Mouse (Mus musculus): ENCODE measurements at regions not wholly inside any gene's neighbourhood (a gene's known extent, or its start where the extent isn't known, plus 50 kb on each side); places are given as distances from the start of the nearest gene placed in this dataset.
"Not testable (repeated sequence)": the region's sequence is repeated elsewhere in the genome, so short reads cannot be mapped to it uniquely, and the experiment has no call there.

DNA sequence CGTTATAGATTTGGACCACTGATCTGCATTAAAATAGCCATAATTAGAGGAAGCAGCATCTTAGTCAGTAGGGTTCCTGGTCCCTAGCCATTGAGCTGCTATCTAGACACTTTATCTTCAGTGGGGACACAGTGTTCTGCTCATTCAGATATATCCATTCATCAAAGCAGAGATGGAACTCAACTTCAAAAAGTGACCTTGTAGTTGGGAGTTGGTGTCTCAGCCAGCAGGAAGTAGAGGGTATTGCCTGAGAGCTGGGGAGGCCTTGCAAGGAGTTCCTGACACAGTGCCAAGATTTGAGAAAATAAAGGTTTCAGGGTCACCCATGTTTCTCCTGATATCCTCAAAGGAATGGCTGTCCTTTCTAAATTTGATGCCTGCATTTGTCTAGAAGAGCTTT lies 304.7 kb upstream of the Shh start:
- DNase-seq (ENCODE audit: low spot score), result no peak

DNA sequence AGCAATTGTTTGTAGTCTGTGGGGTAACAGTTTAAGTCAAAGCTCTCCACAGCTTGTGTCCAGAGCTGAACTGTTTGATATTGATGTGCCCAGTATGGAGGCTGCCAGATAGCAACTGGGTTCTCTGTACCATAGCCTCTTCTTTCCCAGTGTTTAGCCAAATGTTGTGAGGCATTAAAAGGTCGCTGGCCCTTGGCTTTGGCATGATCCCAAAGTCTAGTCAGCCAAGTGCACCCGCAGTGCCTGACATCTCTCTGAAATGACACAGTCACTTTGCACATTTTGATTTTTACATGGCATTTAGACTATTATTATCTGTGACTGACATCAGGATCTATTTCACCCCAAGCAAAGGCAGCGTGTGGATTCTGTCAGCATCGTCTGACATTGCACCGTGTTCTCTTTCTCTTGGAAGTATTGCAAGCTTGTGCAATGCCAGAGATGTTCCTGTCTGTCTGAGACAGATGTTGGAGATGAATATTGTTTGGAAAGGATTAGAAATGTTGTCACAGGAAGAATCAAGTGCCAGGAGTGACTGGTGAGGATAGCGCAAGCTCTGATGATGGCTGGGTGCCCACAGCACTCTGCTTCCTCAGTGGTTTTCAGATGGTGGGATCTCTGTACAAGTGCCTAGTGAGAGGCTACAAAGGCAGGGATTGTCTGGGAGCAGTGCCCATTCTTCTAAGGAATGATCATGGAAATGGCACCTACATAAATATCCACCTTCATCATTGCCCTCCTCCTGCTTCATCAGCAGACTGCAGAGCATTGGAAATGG lies 289.3 kb upstream of the Shh start:
- DNase-seq (ENCODE audit: low spot score), result no peak

DNA sequence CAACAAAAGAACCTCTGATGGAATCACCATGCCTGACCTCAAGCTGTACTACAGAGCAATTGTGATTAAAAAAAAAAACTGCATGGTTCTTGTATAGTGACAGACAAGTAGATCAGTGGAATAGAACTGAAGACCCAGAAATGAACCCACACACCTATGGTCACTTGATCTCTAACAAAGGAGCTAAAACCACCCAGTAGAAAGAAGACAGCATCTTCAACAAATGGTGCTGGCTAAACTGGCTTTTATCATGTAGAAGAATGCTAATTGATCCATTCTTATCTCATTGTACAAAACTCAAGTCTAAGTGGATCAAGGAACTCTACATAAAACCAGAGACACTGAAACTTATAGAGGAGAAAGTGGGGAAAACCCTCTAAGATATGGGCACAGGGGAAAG lies 284.8 kb upstream of the Shh start:
- DNase-seq (ENCODE audit: low spot score), result not testable (repeated sequence)

DNA sequence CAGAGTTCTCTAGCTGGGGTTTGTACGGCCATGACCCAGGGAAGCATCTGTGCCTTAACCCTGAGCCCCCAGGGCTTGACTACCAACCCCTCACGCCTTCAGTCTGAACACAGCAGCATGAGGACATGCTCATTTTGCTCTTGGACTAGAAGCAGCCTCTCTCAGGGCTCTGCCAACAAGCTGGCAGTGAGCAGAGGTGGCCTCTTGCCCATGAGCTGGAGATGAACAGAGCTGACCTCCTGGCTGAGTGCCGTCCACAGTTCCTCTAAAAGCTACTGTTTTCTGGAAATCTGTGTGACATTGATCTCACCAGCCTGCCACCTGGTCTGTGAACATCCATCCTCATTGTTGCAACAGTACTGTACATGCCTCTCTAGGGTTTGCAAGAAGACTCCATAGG lies 267.7 kb upstream of the Shh start:
- peak; percentile 30 for DNase-seq (ENCODE audit: low spot score)

DNA sequence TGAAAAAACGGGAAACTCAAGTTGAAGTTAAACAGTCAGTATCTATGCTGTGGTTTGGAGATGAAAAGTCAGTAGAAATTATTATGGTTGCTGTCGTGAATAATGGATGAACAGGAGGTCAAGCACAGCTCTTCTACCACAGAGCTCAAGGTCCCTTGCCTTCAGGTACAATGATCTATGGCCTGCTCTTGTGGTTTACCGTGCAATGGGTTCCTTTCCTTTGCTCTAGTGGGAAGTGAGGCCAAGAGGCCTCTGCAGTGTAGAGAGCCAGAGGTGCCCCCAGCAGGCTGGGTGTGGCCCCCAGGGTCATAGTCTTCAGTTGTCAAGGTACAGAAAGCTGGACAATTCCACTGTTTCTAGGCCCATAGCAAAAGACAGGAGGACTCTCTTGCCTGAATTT lies 255.0 kb upstream of the Shh start:
- DNase-seq (ENCODE audit: low spot score), result no peak

DNA sequence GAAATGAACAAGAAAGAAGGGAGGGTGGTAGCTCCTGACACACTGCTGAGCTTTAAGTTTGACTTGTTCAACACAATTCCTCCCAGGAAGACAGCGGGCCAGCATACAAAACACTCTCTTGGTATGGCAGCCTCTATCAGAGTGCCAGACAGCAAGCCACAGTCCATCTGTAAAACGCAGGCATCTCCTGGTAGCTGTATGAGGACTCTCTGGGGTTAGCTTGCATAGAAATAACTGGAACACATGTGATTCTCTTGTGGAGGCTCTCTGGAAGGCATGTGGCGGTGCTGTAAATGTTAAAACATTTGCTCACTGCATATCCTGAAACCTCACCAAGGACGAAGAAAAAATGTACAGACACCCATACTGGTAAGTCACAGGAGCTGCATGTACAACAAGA lies 247.9 kb upstream of the Shh start:
- no peak for DNase-seq (ENCODE audit: low spot score)

DNA sequence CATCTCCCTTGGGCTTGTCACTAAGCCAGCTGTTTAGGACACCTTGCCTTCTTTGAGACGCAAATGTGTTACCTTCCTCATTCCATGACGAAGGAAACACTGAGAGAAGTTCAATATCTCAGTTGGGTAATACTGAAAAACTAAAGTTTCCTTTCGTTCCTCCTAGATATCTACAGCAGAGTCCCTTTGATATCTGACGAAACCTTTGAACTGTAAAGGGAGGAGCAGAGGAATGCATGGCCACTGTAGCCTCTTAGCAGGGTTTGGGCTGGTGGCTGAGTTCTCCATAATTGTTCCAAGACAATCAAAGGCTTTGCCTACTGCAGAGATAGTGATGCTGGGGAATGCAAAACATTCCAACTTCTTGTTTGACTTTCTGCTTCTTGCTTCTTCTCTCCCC lies 243.5 kb upstream of the Shh start:
- no peak for DNase-seq (ENCODE audit: low spot score)

DNA sequence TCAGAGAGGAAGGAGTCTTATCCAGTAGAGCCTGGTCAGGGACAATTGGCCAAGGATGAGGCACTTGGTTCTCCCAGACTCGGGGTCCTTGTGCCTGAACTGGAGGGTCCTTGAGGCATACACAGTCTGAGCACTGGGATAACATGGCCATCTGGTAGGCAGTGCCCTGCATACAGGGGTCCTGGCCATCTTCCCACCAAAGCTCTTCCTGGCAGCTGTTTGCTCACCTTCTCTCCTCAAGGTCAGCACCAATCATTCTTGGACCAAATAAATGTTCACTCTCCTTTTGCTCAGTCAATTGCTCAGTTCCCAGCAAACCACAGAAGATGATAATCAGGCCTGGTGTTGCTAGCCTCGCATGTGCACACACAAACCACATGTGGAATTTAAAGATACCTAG lies 242.6 kb upstream of the Shh start:
- no peak for DNase-seq (ENCODE audit: low spot score)

DNA sequence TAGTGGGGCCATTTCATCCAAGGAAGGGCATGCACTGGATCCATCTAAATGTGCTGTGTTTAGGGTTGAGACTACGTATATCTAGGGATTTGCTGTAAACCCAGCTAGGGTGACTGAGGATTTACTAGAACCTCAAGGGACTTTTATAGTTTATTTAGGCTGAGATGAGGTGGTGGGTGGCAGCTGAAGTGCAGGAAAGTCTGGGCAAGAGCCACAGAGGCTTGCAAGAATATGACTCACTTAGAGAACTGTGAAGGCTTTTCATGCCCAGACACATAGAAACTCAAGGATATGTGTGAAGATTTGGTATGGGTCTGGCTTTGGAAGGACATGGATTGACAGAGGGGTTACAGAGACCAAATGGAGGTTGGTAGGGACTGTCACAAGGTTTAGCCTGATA lies 237.3 kb upstream of the Shh start:
- no peak for DNase-seq (ENCODE audit: low spot score)

DNA sequence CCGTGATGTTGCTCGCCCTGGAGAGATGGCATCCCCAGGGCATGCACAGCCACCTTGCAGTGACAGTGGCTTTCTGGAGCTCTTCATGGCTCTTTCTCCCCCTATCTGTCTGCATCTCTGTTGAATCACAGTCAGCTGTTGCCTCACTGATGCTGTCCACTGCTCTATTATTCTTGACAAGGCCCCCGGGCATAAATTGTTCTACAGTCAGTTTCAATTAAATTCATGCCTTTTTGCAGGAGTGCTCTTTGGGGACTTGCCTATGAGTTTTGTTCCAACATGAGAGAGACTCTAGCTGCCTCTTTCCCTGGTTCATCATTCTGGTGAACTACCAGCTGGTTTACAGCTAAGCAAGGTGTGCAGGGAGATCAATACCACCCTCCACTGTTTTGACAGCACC lies 229.9 kb upstream of the Shh start:
- no peak for DNase-seq (ENCODE audit: low spot score)

DNA sequence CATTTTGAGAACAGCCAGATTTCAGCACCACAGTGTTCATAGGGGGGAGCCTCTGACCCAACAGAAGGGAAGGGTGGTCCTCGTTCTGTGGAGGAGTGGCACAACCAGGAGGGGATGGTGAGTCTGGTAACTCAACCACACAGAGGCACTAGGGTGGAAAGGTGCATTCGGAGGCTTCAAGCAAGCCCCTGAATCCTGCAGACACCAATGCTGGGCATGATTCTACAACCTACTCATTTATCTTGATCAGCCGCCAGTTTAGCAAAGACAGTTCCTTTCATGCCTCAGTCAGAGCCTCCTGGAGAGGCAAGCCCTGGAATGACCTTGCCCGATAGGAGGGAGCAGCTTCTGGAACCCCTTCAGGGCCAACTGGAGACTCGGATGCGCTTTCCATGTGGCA lies 223.1 kb upstream of the Shh start:
- DNase-seq (ENCODE audit: low spot score), result no peak

DNA sequence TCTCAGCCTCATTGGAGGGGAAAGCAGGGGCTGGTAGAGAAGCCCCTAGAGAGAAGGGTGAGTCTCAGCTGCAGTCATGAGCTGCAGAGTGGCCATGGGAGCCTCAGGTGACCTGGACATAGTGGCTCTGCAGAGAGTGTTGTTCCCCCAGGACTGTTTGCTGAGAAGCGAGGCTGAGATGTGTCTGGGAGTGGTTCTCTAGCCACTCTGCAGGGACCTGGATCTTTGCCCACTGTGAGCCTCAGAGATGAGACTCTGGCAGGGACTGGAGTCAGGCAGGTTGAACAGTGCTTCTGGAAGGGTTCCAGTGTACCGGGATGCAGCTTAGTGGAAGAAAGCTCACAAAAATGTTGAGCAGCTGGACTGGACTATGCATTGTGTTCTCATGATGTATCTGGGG lies 222.6 kb upstream of the Shh start:
- DNase-seq (ENCODE audit: low spot score), result no peak

DNA sequence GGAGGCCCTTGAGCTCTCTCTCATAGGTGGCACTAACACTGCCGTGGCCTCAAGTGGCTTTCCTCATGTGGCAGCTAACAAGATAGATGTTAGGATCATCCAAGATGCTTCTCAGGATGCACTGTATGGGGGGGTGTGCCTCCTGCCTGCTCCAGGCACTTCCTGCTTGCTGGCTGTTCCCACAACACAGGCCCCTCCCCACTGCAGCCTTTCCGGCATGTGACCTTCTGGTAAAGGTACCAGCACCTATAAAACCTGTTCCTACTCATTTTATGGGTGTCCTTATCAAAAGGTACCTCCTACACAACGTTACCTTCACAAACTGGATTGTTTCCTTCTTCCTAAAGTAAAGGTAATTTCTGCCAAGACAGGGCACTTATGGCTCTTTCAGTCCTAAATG lies 222.1 kb upstream of the Shh start:
- DNase-seq (ENCODE audit: low spot score), result no peak

DNA sequence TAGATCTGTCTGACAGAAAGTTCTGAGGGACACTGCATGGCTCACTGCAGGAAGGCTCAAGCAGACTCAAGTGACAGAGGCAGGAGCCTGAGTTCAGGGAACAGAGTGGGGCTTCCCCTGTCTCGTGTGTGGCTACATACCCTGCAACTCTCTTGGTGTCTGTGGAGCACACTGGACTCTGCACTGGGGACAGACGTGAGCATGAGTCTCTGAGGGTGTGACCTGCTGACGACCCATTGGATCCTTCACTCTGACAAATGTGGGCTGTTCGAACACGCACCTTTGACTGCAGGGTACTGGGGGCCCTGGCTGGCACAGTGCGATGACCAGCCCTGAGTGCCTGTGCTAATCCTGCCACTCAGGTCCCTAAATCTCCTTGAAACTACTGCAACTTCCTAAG lies 215.8 kb upstream of the Shh start:
- DNase-seq (ENCODE audit: low spot score), result no peak

DNA sequence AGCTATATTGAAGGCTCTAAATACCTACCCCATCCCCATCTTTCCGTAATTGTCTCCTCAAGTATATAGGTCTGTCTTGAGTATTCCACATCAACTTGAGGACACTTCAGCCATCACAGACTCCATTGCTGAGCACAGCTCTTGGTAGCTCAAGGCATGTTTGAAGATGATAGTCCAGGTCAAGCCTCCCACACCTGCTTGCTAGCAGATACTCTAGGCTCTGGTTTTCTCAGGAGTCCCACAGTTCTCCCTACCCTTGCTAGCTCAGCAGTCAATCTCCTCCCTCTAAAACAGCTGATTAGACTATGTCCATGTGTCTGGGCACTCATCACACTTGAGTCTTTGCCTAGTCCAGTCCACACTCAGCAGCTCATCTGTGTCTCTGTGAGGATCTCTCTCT lies 213.3 kb upstream of the Shh start:
- no peak for DNase-seq (ENCODE audit: low spot score)

DNA sequence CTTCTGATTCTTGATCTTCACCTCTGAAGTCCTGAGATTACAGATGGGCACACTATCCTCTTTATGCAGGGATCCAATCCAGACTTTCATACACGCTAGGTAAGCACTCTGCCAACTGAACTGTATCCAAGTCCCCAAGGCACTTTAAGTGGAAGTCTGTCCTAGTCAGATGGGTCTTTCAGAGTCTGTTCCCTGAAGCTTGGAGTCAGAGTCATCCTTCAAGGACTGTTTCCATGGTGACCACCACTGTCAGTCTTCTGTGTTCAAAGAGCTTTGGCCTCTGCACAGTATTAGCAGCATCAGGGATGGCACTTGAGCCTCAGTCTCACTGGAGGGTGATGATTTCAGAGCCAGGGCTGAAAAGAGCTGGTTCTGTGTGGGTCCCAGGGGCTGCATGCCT lies 212.7 kb upstream of the Shh start:
- DNase-seq (ENCODE audit: low spot score), result no peak

DNA sequence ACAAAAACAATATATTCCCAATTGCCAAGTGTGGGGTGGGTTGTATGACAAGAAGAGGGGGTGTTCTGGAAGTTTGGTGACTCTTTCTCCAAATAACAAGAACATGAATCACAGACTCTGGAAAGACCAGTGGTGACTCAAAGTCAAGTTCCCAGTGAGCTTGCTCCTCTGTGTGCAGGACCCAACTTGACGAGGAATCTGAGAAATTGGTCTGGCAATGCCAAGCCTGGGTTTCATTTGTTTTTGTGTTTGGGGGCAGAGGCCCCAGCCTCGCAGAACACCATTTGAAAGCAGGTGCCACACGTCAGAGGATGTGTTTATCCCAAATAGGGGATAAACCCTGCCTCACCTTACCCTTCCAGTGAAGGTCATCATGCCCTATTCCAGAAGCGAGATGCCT lies 163.1 kb upstream of the Shh start:
- DNase-seq (ENCODE audit: low spot score), result no peak

DNA sequence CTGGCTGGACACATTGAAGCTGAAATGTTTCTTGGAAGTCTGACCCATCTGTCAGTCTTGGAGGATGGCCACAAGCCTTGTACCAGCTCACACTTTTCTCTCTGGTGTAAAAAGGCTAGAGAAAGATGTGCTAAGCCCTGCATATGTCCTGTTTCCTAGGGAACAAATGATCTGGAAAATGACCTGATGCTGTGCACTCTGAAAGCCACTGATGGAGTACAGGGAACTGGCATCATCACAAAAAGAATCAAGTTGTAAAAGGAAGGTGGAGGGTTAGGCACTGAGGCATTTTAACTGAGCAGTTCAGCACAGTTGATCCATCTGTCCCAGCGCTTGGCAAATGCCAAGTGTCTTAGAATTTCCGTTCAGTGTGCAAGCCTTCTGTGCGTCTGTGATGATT lies 144.8 kb upstream of the Shh start:
- no peak for DNase-seq (ENCODE audit: low spot score)

DNA sequence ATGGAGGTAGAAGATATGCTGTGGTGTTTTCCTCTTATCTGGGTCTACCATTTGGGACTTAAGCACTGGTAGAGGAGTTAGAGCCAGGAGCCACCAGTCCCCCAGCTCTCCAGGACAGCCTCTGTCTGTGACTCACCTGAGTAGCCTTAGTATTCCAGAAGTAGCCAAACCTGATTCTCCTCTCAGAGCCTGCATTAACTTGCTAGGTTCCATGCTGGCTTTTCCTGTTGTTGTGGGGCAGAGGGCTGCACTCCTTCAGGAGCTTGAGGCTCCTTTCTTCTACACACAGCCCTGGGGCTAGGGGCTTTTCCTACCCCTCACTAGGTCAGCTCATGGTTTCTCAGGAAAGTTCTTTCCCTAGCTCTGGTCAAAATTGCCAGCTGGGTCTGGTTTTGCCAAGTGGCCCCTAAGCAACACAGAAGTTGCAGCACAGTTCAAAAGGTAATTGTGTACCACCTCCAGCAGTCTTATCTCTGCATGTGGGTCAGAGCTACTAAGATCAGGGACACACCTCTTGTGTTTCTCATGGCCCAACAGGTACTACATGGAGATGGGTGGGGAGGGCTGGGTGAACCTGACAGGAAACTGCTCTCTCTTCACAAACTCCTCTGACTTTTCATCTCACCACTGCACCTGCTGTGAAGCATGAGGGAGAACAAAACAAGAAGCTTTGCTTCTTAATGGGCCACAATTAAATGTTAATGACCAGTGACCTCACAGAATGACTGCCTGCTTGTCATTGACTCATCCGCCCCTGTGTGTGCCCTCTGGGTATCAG lies 129.7 kb upstream of the Shh start:
- no peak for DNase-seq (ENCODE audit: low spot score)

DNA sequence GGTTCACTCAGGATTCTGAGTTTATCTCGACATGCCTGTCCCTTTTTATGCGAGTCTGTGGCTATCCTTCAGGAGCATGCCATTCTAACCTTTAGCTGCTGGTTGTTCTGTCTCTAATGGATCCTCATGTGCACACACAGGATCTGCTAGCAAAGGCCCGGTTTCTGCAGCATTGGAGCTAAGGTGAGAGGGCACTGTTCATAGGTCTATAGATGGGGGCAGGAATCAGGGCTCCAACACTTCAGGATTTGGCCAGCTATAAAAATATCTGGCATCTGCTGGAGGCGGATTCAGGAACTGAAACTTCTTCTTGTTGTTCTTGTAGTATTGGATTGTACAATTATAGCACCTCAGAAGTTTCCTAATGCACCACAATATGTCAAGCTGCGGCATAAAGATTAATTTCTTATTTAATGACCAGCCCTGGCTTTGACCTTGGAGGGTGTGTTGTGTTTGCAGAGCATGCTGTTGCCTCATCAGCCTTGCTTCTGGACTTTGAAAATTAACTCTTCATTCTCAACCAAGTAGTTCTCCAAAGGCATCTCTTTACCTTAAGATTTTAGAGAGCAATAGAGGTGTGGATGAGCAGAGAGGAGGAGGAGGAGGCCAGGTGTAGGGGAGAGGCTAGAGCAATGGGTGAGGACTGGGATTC lies 104.4 kb upstream of the Shh start:
- no peak for DNase-seq (ENCODE audit: low spot score)

DNA sequence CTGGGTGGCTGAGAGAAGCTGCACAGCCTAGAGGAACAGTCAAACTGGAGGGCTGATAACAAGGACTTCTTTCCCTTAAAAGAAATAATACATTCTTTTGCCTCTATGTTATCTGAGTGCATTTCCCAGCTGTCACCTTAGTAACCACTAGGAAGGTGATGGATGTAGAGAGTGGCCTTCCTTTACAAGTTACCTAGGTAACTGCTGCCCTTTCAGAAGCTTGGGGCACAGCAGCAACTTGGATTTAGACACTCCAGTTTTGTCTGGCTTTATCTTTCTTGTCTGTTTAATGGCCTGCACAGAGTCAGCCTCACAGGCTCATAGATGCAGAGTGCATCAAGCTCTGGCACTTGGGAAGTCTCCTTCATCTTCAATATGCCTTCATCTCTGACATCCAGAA lies 101.4 kb upstream of the Shh start:
- no peak for DNase-seq (ENCODE audit: low spot score)

DNA sequence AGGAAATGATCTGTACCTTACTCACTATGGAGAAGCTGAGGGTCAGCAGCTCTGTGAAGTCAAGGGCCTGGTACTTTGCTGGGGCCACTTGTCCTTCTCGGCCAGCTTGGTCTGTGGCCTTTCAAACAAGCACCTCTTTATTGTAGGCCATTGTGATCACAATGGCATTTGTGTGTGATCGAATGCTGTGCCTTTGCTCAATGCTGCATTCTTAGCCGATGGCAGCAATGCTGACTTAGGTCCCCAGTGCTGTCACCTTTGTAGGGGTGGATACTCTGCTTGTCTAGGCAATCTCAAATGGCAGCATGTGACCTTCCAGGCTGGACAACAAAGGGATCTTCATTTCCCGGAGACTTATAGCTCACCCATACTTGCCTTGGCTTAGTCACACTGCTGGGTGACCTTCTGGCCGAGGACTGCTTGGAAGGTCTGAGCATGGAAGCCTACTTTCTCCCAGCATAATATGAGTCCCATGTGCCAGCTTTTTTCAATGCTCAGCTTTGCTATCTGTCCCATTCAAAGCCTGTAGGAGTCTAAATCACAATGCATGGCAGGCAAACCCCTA lies 100.4 kb upstream of the Shh start:
- DNase-seq (ENCODE audit: low spot score), result no peak

DNA sequence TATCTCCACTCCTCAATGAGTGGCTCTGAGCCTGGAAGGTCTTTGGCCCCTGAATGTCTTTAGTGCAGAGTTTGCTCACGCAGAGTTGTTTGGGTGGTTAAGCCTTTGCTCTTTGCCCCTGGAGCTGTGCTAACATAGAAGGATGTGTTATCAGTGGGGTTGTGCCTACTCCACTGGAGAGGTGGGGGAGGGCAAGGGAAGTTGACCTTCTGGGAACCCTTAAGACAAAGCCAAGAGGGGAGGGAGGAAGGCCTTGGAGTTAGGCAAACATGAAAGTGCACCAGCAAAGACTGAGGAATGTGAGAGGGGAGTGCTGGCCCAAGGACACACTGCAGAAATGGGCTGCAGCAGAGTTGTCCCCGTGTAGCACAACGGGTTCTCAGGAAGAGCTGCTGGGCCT lies 96.3 kb upstream of the Shh start:
- DNase-seq (ENCODE audit: low spot score), result no peak
